Mouse (Mus musculus) frontal cortex, postnatal 10 days (tissue): ENCODE results near the gene Ephb4.

Source experiments
- DNase-seq, 2 experiments: peaks; one replicate each; pipeline ENCODE4 v3.0.0; 2022; ENCODE audit warnings: low spot score in 2 of 2, mixed read lengths in 1 of 2

The Ephb4 gene

GRCm38 (mm10) chr5:137369665-137370064 is 19.8 kb downstream of the Ephb4 start:
- DNase-seq = no peak

- no peak for DNase-seq
Observed at GRCm38 (mm10) chr5:137373371-137373950, 23.6 kb downstream of the Ephb4 start.

GRCm38 (mm10) chr5:137374521-137375080 is 24.7 kb downstream of the Ephb4 start:
- no peak for DNase-seq

GRCm38 (mm10) chr5:137375627-137376026 is 25.7 kb downstream of the Ephb4 start:
- no peak for DNase-seq

- DNase-seq = no peak
Observed at GRCm38 (mm10) chr5:137376198-137376597, 26.3 kb downstream of the Ephb4 start.

- DNase-seq = no peak
Observed at GRCm38 (mm10) chr5:137376722-137377121, 26.8 kb downstream of the Ephb4 start.

- no peak for DNase-seq
Observed at GRCm38 (mm10) chr5:137377176-137377575, 27.3 kb downstream of the Ephb4 start.

- DNase-seq = no peak
Observed at GRCm38 (mm10) chr5:137377603-137378002, 27.7 kb downstream of the Ephb4 start.

- DNase-seq = peak in 1 of 2 experiments; percentile 27
Observed at GRCm38 (mm10) chr5:137381152-137381551, 31.2 kb downstream of the Ephb4 start.

GRCm38 (mm10) chr5:137383441-137383840 is 33.5 kb downstream of the Ephb4 start:
- no peak for DNase-seq

GRCm38 (mm10) chr5:137386712-137387111 is 36.8 kb downstream of the Ephb4 start:
- no peak for DNase-seq

GRCm38 (mm10) chr5:137391641-137392040 is 41.7 kb downstream of the Ephb4 start:
- DNase-seq = no peak

- no peak for DNase-seq
Observed at GRCm38 (mm10) chr5:137394456-137394855, 44.5 kb downstream of the Ephb4 start.

GRCm38 (mm10) chr5:137404081-137404480 is 54.2 kb downstream of the Ephb4 start:
- DNase-seq = no peak

- no peak for DNase-seq
Observed at GRCm38 (mm10) chr5:137409451-137409850, 59.5 kb downstream of the Ephb4 start.

- DNase-seq = no peak
Observed at GRCm38 (mm10) chr5:137410066-137410465, 60.2 kb downstream of the Ephb4 start.

GRCm38 (mm10) chr5:137410549-137410948 is 60.6 kb downstream of the Ephb4 start:
- no peak for DNase-seq

- DNase-seq = no peak
Observed at GRCm38 (mm10) chr5:137411235-137411634, 61.3 kb downstream of the Ephb4 start.

- DNase-seq = no peak
Observed at GRCm38 (mm10) chr5:137414253-137414652, 64.3 kb downstream of the Ephb4 start.

- no peak for DNase-seq
Observed at GRCm38 (mm10) chr5:137419105-137419504, 69.2 kb downstream of the Ephb4 start.

- DNase-seq = no peak
Observed at GRCm38 (mm10) chr5:137419841-137420240, 69.9 kb downstream of the Ephb4 start.

GRCm38 (mm10) chr5:137425648-137426047 is 75.7 kb downstream of the Ephb4 start:
- DNase-seq = no peak
